Mouse (Mus musculus): ENCODE measurements around the gene Rnf212b.

DNA sequence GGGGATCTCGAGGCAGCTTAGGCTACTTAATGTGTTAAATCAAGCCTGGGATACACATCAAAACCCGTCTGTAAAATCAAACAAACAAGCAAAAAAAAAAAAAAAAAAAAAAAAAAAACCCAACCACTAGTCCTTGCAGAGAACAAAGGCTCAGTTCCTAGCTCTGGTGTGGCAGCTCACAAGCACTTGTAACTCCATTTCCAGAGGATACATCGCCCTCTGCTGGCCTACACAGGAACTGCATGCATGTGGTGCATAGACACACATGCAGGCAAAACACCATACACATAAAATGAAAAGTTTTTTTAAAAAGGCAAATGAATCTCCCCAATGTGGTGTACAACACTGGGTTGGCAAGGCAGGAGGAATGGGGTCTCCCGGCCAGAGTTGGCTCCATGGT, 28.0 kb upstream of the Rnf212b start:
- TF ChIP-seq GATA1 (IDR thresholded peaks at IDR 0.05; ENCODE audit: borderline replicate concordance, low read length) (no peak), FLI1 (IDR thresholded peaks at IDR 0.05; ENCODE audit: low read length) (no peak)
